Mouse (Mus musculus) megakaryocyte, embryonic 14.5 days (primary cell): ENCODE data around the gene Trappc2l.

ENCODE experiments used
- FLI1 ChIP-seq: IDR thresholded peaks from 2 replicates; pipeline ENCODE4 v1.6.1; 2012; ENCODE audit warnings: low read length, inconsistent platforms, mixed read lengths
- GATA1 ChIP-seq: IDR thresholded peaks from 3 replicates; pipeline ENCODE4 v1.6.1; 2012; ENCODE audit warnings: mixed read lengths, low read length, inconsistent platforms, borderline replicate concordance

- TF ChIP-seq GATA1 (no peak), FLI1 (no peak)
These were observed 34.3 kb upstream of the Trappc2l start for GRCm38 (mm10) chr8:122577116-122577515.
